Mouse (Mus musculus) megakaryocyte, embryonic 14.5 days (primary cell): ENCODE data around the gene Fth1.

Experiments used
- FLI1 ChIP-seq: IDR thresholded peaks from 2 replicates; pipeline ENCODE4 v1.6.1; 2012; ENCODE audit warnings: low read length, inconsistent platforms, mixed read lengths
- GATA1 ChIP-seq: IDR thresholded peaks from 3 replicates; pipeline ENCODE4 v1.6.1; 2012; ENCODE audit warnings: mixed read lengths, low read length, inconsistent platforms, borderline replicate concordance

GRCm38 (mm10) chr19:10016151-10016550 lies 35.8 kb downstream of the Fth1 start:
- TF ChIP-seq GATA1 (no peak), FLI1 (no peak)
